Mouse (Mus musculus) kidney, adult 2 months (tissue): ENCODE results near the gene Hdlbp. TPM values are rescaled to one million over a fixed set of nuclear protein-coding genes. Genes with fewer than 3 reads are reported as not detected.

Experiments
- DNase-seq: peaks from one replicate; pipeline ENCODE4 v3.0.0; 2021
- H3K27ac ChIP-seq: fragments of 200-500 bp; 2 replicates; pipeline ENCODE4 v1.5.1; 2012; ENCODE audit warnings: low read depth, low read length, control low read depth, inconsistent platforms; ENCODE audit not compliant: insufficient read depth
- H3K27me3 ChIP-seq: fragments of 200-500 bp; replicated peaks from 2 replicates; pipeline ENCODE4 v1.6.1; 2012; ENCODE audit warnings: mild to moderate bottlenecking, moderate library complexity, low read length, inconsistent platforms; ENCODE audit not compliant: control insufficient read depth, insufficient read depth
- H3K36me3 ChIP-seq: fragments of 200-500 bp; 2 replicates; pipeline ENCODE4 v1.6.1; 2012; ENCODE audit warnings: mild to moderate bottlenecking, moderate library complexity, low read length, inconsistent platforms; ENCODE audit not compliant: control insufficient read depth, insufficient read depth
- H3K4me1 ChIP-seq: fragments of 200-500 bp; 2 replicates; pipeline ENCODE4 v1.6.1; 2011; ENCODE audit warnings: low read length; ENCODE audit not compliant: control insufficient read depth, insufficient read depth
- H3K4me3 ChIP-seq: fragments of 200-500 bp; 2 replicates; pipeline ENCODE4 v1.5.1; 2011; ENCODE audit warnings: mild to moderate bottlenecking, low read depth, low read length, control low read depth; ENCODE audit not compliant: insufficient read depth
- CTCF ChIP-seq: fragments of 200-500 bp; conservative IDR thresholded peaks from 2 replicates; pipeline ENCODE4 v1.5.1; 2011; ENCODE audit warnings: low read depth, mild to moderate bottlenecking, control low read depth, low read length, moderate library complexity, mixed read lengths; ENCODE audit not compliant: insufficient read depth, insufficient read length
- POLR2A ChIP-seq: fragments of 200-500 bp; IDR thresholded peaks from one replicate; pipeline ENCODE4 v1.6.1; 2011; ENCODE audit warnings: low read depth, low read length, control low read depth
- WGBS: fragments of 180-500 bp; shearing (Covaris S2); methylation state at CpG from one replicate; pipeline ENCODE4 v1.1.7; 2018; 5-methylcytosine and 5-hydroxymethylcytosine counted together
- polyA plus RNA-seq: library from polyadenylated mRNA; depleted of rRNA; stranded (reverse); fragments of >200 nt; gene quantifications from 2 replicates; pipeline ENCODE4 v1.2.3, GENCODE M21; 2012

Gene Hdlbp
- polyA plus RNA-seq, 1 experiment, result 97.8 TPM

DNA sequence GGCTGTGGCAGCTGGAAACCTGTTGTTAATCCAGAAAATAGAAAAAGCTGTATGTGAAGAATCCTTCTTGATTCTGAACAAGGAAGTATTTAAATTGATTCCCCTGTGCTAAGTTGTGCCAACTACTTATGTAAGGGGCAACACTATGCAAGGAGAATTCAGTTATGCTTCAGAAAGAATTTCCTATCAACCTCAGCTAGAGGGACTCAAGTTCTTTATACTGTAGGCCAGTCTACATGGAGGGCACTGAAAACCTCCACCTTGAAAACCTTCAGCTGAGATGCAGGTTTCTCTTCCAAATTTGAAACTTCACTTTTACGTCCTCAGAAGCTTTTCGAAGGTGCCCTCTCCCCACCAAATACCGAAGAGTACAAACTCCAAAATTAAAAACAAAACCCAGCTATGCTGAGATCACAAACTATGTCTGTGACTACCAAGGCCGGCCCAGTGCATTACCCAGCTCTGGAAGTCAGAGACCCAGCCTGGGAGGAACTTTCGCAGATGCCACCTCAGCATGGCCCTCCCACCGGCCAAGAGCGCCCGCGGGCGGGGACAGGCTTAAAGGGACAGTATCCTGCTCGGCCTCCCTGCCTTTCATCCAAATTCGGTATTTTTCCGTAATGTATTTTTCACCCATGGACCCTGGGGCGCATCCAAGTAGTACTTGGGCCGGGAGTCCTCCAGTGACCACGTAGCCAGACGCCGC is 34.1 kb downstream of the Hdlbp start:
- peak; percentile 93 for DNase-seq
- Histone ChIP-seq H3K27me3 (no peaks in the 10 kb centered on the region), H3K36me3 (no peaks in the 10 kb centered on the region; the same call in 1 of the 2 replicates), H3K4me1 (peaks cover 26% of the 10 kb centered on the region), H3K27ac (peak overlapping the region; percentile 97), H3K4me3 (peak overlapping the region; percentile 81)
- TF ChIP-seq POLR2A (no peak), CTCF (no peak)
- WGBS, result under 1% methylated on average over 18 of the region's 18 CpGs

GRCm38 (mm10) chr1:93439321-93439720 is 39.3 kb downstream of the Hdlbp start:
- peaks cover 13% of the 10 kb centered on the region for H3K4me1 ChIP-seq
- no peaks in the 10 kb centered on the region for H3K27me3 ChIP-seq
- no peak overlapping the region for H3K27ac ChIP-seq
- WGBS, result 55% methylated on average over 1 of the region's 1 CpGs
- TF ChIP-seq POLR2A, result no peak
- H3K36me3 ChIP-seq, result peaks cover 11% of the 10 kb centered on the region
- no peak overlapping the region for H3K4me3 ChIP-seq
- DNase-seq, result no peak

GRCm38 (mm10) chr1:93432087-93432486 is 46.5 kb downstream of the Hdlbp start:
- H3K27me3 ChIP-seq, result no peaks in the 10 kb centered on the region
- H3K4me3 ChIP-seq, result no peak overlapping the region
- H3K27ac ChIP-seq, result no peak overlapping the region
- H3K36me3 ChIP-seq, result peaks cover 12% of the 10 kb centered on the region
- no peak for DNase-seq
- 64% methylated on average over 6 of the region's 6 CpGs for WGBS
- no peaks in the 10 kb centered on the region for H3K4me1 ChIP-seq
- TF ChIP-seq CTCF (no peak), POLR2A (no peak)

- Histone ChIP-seq H3K36me3 (peaks cover 6% of the 10 kb centered on the region; the same call in 1 of the 2 replicates), H3K27ac (no peak overlapping the region), H3K4me3 (no peak overlapping the region), H3K4me1 (no peaks in the 10 kb centered on the region), H3K27me3 (no peaks in the 10 kb centered on the region)
- DNase-seq, result no peak
- WGBS, result 83% methylated on average over 4 of the region's 4 CpGs
- TF ChIP-seq CTCF (no peak), POLR2A (no peak)
These were observed 75.2 kb downstream of the Hdlbp start for GRCm38 (mm10) chr1:93403403-93403802.

DNA sequence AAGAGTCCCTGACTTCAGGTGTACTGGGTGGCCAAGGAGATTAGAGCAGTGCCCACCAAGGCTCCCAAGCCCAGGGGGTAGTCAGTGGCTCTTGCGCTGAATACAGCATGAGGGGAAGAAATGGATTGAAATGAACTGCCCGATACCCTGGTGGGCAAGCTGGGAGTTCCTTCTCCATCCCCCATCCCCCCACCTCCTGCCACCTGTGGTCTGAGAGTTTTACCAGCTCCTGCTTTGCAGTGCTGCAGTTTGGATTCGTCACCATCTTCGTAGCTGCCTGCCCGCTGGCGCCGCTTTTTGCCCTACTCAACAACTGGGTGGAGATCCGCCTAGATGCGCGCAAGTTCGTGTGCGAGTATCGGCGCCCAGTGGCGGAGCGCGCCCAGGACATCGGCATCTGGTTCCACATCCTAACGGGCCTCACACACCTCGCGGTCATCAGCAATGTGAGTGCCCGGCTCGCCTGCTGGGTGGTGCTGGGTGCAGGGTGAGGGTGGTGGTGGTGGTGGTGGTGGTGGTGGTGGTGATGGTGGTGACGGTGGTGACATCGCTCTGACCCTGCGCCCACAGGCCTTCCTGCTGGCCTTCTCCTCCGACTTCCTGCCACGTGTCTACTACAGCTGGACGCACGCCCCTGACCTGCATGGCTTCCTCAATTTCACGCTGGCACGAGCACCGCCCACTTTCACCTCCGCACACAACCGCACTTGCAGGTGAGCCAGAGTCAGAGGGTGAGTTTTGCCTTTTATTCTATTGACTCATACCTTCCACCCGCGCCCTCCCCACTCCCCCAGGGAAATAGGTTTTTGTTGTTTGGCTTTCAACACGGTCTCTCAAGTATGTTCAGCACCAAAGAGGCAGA is 77.2 kb downstream of the Hdlbp start:
- H3K4me3 ChIP-seq, result peak overlapping the region; percentile 26; the same call in 1 of the 2 replicates
- WGBS, result 15% methylated on average over 38 of the region's 38 CpGs
- no peak for DNase-seq
- no peaks in the 10 kb centered on the region for H3K4me1 ChIP-seq
- no peak for TF ChIP-seq CTCF
- TF ChIP-seq POLR2A, result no peak
- no peaks in the 10 kb centered on the region for H3K27me3 ChIP-seq
- H3K36me3 ChIP-seq, result no peaks in the 10 kb centered on the region
- no peak overlapping the region for H3K27ac ChIP-seq

DNA sequence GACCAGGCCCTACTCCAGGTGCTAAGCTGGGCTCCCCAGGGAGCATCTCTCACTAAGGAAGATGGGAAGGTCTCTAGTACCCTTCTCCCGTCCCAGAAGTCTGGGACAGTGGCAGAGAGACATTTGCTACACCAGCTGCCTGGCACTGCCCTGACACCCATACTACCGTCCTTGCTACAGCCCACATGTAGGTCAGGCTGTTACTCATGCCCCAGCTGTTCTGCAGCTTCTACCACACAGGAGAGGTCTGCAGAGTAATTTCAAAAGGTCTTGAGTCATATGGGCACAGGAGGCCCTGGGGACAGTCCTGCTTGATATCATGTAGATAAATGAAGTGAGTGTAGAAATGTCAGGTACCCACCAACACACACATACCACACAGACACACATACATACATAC is 89.7 kb downstream of the Hdlbp start:
- Histone ChIP-seq H3K4me3 (no peak overlapping the region), H3K27ac (no peak overlapping the region), H3K36me3 (no peaks in the 10 kb centered on the region), H3K27me3 (no peaks in the 10 kb centered on the region), H3K4me1 (no peaks in the 10 kb centered on the region)
- 82% methylated on average over 2 of the region's 2 CpGs for WGBS
- TF ChIP-seq POLR2A, result no peak
- no peak for TF ChIP-seq CTCF
- DNase-seq, result no peak

- no peaks in the 10 kb centered on the region for H3K27me3 ChIP-seq
- no peak for DNase-seq
- TF ChIP-seq CTCF (no peak), POLR2A (no peak)
- H3K27ac ChIP-seq, result no peak overlapping the region
- no peaks in the 10 kb centered on the region for H3K36me3 ChIP-seq
- no peak overlapping the region for H3K4me3 ChIP-seq
- WGBS, result 41% methylated on average over 2 of the region's 2 CpGs
- H3K4me1 ChIP-seq, result no peaks in the 10 kb centered on the region
These were observed 91.4 kb downstream of the Hdlbp start for GRCm38 (mm10) chr1:93387198-93387597.
